Mouse (Mus musculus) A20 (cell line): ENCODE results near the gene Caln1.

Experiments used
- DNase-seq: peaks from one replicate; pipeline ENCODE4 v3.0.0-alpha.2; 2011; ENCODE audit warnings: low read depth, low spot score

The Caln1 gene

GRCm38 (mm10) chr5:130811966-130812365 lies 442.7 kb downstream of the Caln1 start:
- DNase-seq, result peak; percentile 2

GRCm38 (mm10) chr5:130812556-130812955 lies 443.3 kb downstream of the Caln1 start:
- no peak for DNase-seq

GRCm38 (mm10) chr5:130813089-130813488 lies 443.8 kb downstream of the Caln1 start:
- DNase-seq, result no peak

DNA sequence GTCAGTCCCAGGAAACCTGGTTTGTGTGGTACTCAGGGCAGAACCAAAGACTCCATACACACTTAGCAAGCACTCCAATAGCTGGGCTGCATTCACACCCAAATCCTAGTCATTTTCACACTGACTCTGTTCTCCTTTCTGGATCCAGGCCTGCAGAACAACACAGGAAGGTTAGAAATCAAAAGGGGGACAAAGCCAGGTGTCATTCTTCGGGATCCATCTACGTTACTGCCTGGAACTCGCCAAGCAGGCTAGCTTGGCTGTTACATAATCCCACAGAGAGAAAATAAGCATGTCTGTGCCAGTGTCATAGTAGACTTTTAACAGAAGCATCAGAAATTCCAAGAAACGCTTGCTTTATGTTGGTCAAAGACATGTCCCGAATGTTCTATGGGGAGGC lies 446.1 kb downstream of the Caln1 start:
- DNase-seq, result no peak

DNA sequence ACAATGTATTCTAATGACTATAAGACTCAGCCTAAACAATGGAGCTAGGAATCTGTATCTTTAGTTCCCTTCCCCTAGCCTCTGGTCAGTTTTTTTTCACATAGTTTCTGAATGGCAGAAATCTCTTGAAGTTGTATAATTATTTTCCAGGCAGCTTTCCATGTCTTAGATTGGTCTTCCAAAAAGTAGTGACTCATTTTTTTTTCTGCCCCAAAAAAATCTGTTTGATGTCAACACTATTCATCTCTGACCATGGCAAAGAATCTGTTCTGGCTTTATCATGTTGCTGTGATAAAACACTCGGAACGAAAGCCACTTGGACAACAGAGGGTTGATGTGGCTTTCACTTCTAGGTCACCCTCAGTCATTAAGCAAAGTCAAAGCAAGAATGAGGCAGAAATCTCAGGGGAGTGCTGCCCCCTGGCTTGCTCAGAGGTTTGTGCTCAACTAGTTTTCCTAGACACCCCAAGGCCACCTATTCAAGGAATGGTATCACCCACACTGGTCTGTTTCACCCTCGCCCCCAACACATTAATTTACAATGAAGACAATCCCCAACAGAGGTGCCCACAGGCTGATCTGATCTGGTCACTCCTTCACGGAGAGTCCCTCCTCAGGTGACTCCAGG lies 450.9 kb downstream of the Caln1 start:
- DNase-seq, result no peak

DNA sequence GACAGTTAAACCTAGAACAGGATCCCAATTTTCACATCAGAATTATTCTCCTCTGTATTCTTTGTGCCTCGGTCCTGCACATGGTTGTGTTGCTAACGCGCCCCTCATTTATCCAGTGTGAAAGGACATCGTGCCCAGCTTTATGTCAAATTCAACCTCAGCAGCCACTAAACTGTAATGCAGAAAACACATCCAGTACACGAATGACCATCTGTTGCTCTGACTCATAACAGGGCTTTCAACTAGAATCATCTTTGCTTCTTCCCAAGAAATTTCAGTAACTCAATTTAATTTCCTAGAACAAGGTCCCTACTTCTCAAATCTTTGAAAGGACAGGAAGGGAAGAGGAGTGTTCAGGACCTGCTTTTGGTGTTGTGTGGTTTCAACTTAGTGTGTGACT lies 451.4 kb downstream of the Caln1 start:
- no peak for DNase-seq

GRCm38 (mm10) chr5:130825797-130826196 lies 456.5 kb downstream of the Caln1 start:
- no peak for DNase-seq

DNA sequence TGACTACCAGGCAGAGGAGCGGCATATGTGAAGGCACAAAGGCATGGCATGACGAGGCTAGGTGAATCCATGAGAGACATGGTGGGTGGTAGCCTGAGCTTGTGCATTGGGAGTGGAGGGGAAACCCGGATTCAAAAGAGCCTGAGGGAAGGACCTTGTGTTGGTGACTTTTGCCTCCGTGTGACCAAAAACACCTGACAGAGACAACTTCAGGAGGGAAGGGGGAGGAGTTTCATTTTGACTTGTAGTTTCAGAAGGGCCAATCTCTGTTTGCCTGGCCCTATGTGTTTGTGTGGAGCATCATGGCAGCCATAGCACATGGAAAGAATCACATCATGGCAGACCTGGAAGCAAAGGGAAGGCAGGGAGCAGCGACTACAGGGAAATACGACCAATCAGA lies 479.3 kb downstream of the Caln1 start:
- no peak for DNase-seq

DNA sequence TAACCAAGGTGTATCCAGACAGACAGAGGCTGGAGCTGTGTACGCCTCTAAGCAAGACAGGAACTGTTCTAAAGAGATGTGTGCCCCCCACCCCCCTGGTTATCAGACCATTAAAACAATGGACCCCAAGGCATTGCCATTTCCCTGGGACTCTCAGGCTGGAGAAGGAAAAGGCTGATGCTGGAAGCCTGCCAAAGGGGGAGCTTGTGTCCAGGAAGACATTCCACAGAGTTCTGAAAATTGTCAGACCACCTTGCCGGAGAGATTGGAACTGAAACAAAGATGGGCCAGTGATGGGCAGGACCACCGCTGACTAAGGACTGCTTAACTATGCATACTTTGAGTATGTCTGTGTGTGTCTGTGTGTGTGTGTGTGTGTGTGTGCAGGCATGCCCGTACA lies 480.4 kb downstream of the Caln1 start:
- DNase-seq, result no peak

- peak; percentile 14 for DNase-seq
Observed at GRCm38 (mm10) chr5:130852182-130852581, 482.9 kb downstream of the Caln1 start.

DNA sequence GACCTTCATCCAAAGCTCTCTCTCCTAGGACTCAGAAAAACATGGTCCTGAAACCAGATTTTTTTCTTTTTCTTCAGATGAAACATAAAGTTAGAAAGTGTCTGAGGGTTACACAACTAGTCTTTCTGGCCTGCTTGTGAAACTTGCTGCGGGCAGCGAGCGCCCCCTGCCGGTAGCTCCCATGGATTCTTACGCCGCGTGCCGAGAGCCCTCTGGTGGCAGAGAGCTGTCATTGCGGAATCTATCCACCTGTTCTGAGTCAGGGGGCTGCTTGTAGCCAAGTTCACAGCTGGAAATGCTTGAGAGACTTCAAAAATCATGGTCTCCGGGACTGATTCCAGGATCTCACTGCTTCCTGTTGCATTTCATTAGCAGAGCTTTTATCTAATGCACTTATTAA lies 484.1 kb downstream of the Caln1 start:
- DNase-seq, result peak; percentile 76

GRCm38 (mm10) chr5:130854430-130854829 lies 485.2 kb downstream of the Caln1 start:
- DNase-seq, result no peak

GRCm38 (mm10) chr5:130858148-130858547 lies 488.9 kb downstream of the Caln1 start:
- peak; percentile 37 for DNase-seq

DNA sequence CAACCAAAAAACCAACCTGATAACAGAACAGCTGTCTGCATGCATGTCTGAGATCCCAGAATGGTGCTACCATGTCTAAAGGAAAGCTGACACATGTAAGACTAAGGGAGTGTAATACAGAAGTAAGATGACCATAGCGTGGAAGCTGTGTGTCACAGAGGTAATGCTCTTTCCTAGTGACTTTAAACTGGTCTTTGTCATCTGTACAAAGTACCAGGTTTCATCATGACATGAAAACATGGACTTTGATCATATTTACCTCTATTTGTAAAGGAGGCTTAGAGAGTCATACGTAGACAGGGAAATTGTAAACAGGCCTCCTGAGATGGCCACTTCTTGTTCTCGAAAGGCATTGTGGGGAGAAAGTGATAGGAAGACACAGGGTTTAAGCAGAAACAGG lies 489.5 kb downstream of the Caln1 start:
- DNase-seq, result no peak

DNA sequence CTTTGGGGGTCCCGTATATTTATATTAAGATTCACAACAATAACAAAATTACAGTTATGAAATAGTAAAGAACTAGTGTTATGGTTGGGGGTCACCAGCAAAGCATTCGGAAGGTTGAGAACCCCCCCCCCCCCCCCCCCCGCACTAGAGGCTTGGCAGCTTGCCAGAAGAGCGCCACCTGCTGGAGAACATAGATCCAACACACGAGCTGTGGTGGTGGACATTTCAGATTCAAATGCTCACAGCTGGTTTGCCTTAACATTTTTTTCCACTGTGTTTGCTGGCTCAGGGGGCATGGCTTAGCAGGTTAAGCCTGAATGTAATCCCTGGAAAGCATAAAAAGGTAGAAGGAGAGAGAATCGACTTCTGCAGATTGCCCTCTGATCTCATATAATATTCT lies 490.5 kb downstream of the Caln1 start:
- DNase-seq, result peak; percentile 11

GRCm38 (mm10) chr5:130862302-130862701 lies 493.0 kb downstream of the Caln1 start:
- no peak for DNase-seq

DNA sequence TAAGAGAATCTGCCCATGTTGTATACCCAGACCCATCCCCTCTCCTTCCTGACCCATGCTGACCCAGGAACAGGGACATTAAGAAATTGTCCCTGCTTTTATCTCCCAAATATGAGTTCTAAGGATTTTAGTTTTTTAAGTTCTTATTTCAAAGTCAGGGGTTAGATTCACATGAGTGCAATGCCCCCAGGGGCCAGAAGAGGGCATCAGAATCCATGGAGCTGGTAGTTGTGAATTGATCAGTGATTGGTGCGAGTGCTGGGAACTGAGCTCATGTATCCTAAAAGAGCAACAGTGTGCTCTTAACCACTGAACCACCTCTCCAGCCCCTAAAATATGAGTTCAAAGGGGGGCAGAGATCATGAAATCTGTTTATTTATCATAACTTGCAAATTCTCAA lies 500.6 kb downstream of the Caln1 start:
- DNase-seq, result no peak

- DNase-seq, result no peak
Observed at GRCm38 (mm10) chr5:130871086-130871485, 501.8 kb downstream of the Caln1 start.

DNA sequence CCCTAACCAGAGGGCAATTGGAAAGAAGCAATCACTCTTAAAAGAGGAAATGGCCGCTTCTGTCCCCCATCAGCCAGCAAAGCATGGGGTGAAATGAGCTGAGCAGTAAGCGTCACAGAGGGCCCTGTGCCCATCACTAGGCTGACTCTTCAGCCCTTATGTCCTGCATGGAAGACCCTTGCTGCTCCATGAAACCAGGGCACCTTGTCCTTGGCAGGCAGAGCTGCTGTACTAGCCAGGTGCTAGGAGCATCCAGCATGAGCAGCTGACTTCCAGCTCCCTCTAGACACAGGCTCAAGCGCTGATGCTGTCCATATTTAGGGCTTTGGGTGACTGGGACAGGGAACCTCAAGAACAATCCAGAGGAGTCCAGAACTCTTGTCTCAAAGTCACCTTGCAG lies 506.1 kb downstream of the Caln1 start:
- DNase-seq, result no peak

DNA sequence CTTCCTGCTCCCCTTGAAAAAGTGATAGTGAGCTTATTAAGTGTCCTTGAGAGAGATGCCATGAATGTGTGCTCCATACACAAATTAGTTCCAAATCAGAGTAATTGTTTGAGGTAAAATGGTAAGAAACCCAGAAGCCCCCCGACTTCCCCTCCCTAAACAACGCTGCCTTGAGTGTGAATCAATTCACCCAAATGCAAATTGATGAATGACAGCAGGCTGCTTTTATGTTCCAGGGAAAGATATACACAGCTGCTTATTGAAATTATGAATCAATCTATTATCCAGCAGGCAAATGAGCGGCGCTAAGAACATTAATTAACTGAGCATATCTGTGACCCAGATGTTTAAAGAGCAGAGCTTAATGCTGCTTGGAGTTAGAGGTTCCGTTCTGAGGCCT lies 511.1 kb downstream of the Caln1 start:
- no peak for DNase-seq

GRCm38 (mm10) chr5:130891735-130892134 lies 522.5 kb downstream of the Caln1 start:
- no peak for DNase-seq

GRCm38 (mm10) chr5:130895991-130896390 lies 526.7 kb downstream of the Caln1 start:
- no peak for DNase-seq
